Mouse (Mus musculus) limb, embryonic 11.5 days (tissue): ENCODE results near the gene Foxd2. TPM values are rescaled to one million over a fixed set of nuclear protein-coding genes. Genes with fewer than 3 reads are reported as not detected.

ENCODE experiments used
- ATAC-seq: fragments of 200-750 bp; cut with Nextera tagmentation; 2 replicates; pipeline ENCODE4 v1.8.0; 2017; ENCODE audit warnings: low read depth; ENCODE audit not compliant: insufficient number of reproducible peaks, low FRiP score, low TSS enrichment
- DNase-seq: peaks from one replicate; pipeline ENCODE4 v3.0.0-alpha.2; 2015; ENCODE audit warnings: low spot score
- H3K27ac ChIP-seq: fragments of 300-500 bp; sonication (generic); replicated peaks from 2 replicates; pipeline ENCODE4 v1.5.1; 2014; ENCODE audit warnings: low read depth, mild to moderate bottlenecking, low read length
- H3K27me3 ChIP-seq: fragments of 300-500 bp; sonication (generic); 2 replicates; pipeline ENCODE4 v1.6.1; 2014; ENCODE audit warnings: mild to moderate bottlenecking, low read length, mixed read lengths; ENCODE audit not compliant: control insufficient read depth, insufficient read depth
- H3K36me3 ChIP-seq: fragments of 300-500 bp; sonication (generic); 2 replicates; pipeline ENCODE4 v1.6.1; 2014; ENCODE audit warnings: mild to moderate bottlenecking, low read length, moderate library complexity, mixed read lengths; ENCODE audit not compliant: control insufficient read depth, insufficient read depth
- H3K4me1 ChIP-seq: fragments of 300-500 bp; sonication (generic); 2 replicates; pipeline ENCODE4 v1.6.1; 2014; ENCODE audit warnings: low read length, mixed read lengths; ENCODE audit not compliant: control insufficient read depth, insufficient read depth
- H3K4me2 ChIP-seq: fragments of 300-500 bp; sonication (generic); 2 replicates; pipeline ENCODE4 v1.6.1; 2014; ENCODE audit warnings: low read depth, mild to moderate bottlenecking, moderate library complexity; ENCODE audit not compliant: severe bottlenecking
- H3K4me3 ChIP-seq: fragments of 300-500 bp; sonication (generic); 2 replicates; pipeline ENCODE4 v1.5.1; 2014; ENCODE audit warnings: low read depth, low read length
- H3K9ac ChIP-seq: fragments of 300-500 bp; sonication (generic); 2 replicates; pipeline ENCODE4 v1.6.1; 2014; ENCODE audit warnings: mild to moderate bottlenecking, low read length
- H3K9me3 ChIP-seq: fragments of 300-500 bp; sonication (generic); 2 replicates; pipeline ENCODE4 v1.6.1; 2016; ENCODE audit warnings: low read length; ENCODE audit not compliant: control insufficient read depth
- WGBS: fragments of 180-500 bp; shearing (Covaris S2); extraction: QIAGEN DNeasy Blood & Tissue Kit; methylation state at CpG from one replicate; pipeline ENCODE4 v1.1.7; 2014; 5-methylcytosine and 5-hydroxymethylcytosine counted together
- polyA plus RNA-seq: library from polyadenylated mRNA; unstranded; fragments of >200 nt; fragmentation: Nextera tagmentation; extraction: Ambion mirVana; gene quantifications from 2 replicates; pipeline ENCODE4 v1.2.1, GENCODE M21; 2014

The Foxd2 gene
- polyA plus RNA-seq, 1 experiment from 2014 or later: 0.20 TPM

GRCm38 (mm10) chr4:114907056-114907917 is 1.4 kb downstream of the Foxd2 start:
- DNase-seq: peak; percentile 68
- Histone ChIP-seq H3K9ac (peak overlapping the region; percentile 18; the same call in 1 of the 2 replicates), H3K4me2 (peak overlapping the region; percentile 71), H3K4me3 (peak overlapping the region; percentile 37), H3K36me3 (no peaks in the 10 kb centered on the region), H3K4me1 (peaks cover 13% of the 10 kb centered on the region), H3K9me3 (no peaks in the 10 kb centered on the region), H3K27me3 (peaks cover 98% of the 10 kb centered on the region), H3K27ac (no peak overlapping the region)
- ATAC-seq: no peak
- under 1% methylated on average over 73 of the region's 74 CpGs for WGBS

GRCm38 (mm10) chr4:114905969-114906680 is 2.5 kb downstream of the Foxd2 start:
- H3K27ac ChIP-seq: no peak overlapping the region
- no peak overlapping the region for H3K4me3 ChIP-seq
- no peaks in the 10 kb centered on the region for H3K36me3 ChIP-seq
- ATAC-seq (no peak), DNase-seq (peak; percentile 49)
- H3K9me3 ChIP-seq: no peaks in the 10 kb centered on the region
- H3K4me2 ChIP-seq: no peak overlapping the region
- peaks cover 13% of the 10 kb centered on the region for H3K4me1 ChIP-seq
- WGBS: 5% methylated on average over 10 of the region's 10 CpGs
- peaks cover 97% of the 10 kb centered on the region for H3K27me3 ChIP-seq
- no peak overlapping the region for H3K9ac ChIP-seq

GRCm38 (mm10) chr4:114905501-114905900 is 3.2 kb downstream of the Foxd2 start:
- no peak for DNase-seq
- no peak overlapping the region for H3K4me3 ChIP-seq

DNA sequence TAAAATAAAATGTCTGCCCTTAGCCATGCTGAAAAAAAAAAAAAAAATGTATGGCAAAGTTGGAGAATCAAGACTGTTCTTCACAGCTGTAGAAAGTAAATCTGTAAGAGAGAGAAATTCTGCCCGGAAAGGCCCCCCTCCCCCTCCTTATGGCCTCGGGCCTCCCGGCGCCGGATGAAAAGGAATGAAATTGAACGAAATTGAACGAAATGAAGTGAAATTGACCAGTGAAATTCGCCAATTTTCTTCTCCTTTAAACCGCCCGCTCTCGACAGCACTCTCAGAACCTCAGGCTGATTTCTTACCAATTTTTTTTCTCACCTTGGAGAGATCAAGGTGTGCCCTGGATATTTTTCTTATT is 5.3 kb downstream of the Foxd2 start:
- H3K9ac ChIP-seq: no peak overlapping the region
- no peak overlapping the region for H3K27ac ChIP-seq
- H3K4me1 ChIP-seq: peaks cover 8% of the 10 kb centered on the region
- H3K27me3 ChIP-seq: peaks cover 95% of the 10 kb centered on the region
- no peak overlapping the region for H3K4me3 ChIP-seq
- WGBS: under 1% methylated on average over 11 of the region's 11 CpGs
- DNase-seq (peak; percentile 54), ATAC-seq (no peak)
- no peaks in the 10 kb centered on the region for H3K9me3 ChIP-seq
- no peaks in the 10 kb centered on the region for H3K36me3 ChIP-seq
- H3K4me2 ChIP-seq: no peak overlapping the region

More at GRCm38 (mm10) chr4:114905501-114905900, 3.2 kb downstream of the Foxd2 start:
- Histone ChIP-seq H3K4me1 (peaks cover 13% of the 10 kb centered on the region), H3K36me3 (no peaks in the 10 kb centered on the region), H3K9ac (no peak overlapping the region), H3K4me2 (no peak overlapping the region), H3K9me3 (no peaks in the 10 kb centered on the region), H3K27me3 (peaks cover 95% of the 10 kb centered on the region), H3K27ac (no peak overlapping the region)
- 43% methylated on average over 3 of the region's 3 CpGs for whole genome bisulfite sequencing
- ATAC-seq: no peak

- DNase-seq: peak; percentile 55
- H3K9ac ChIP-seq: no peak overlapping the region
Measured at GRCm38 (mm10) chr4:114902641-114903421, 5.8 kb downstream of the Foxd2 start.

DNA sequence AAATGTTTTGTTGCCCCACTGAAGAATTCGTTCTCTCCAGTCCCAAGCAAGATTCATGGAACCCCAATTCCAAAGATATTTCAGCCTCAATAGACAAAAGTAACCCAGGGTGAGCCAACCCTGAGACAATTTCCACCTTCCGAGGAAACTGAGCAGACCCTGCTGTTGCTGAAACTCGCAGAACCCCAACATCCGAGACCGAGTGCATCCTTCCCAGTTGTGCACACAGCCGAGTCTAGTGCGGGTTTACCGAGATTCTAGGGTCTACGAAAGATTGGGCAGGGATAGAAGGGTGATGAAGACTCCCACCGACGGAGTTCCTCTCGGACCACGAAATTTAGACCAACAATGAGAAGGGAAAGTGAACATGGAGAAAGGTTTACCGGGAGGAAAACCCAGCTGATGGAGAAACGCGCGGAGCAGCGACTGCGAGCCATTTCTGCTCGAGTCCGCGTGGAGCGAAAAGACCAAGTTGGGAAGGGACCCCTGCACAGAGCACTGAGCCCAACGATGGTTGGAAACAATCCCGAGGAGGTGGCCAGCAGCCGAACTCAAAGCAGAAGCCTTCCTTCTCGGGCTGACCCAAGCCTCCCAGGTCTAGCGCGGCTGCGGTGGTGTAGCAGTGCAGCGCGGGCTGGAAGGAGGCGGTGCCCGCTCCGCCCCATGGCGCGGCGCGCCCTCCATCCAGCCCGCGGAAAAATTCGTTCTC is 6.9 kb downstream of the Foxd2 start:
- under 1% methylated on average over 42 of the region's 42 CpGs for WGBS
- Histone ChIP-seq H3K4me2 (peak overlapping the region; percentile 20; the same call in 1 of the 2 replicates), H3K36me3 (no peaks in the 10 kb centered on the region), H3K4me1 (no peaks in the 10 kb centered on the region), H3K27ac (no peak overlapping the region), H3K9me3 (no peaks in the 10 kb centered on the region), H3K27me3 (peaks cover 94% of the 10 kb centered on the region), H3K4me3 (peak overlapping the region; percentile 5; the same call in 1 of the 2 replicates), H3K9ac (no peak overlapping the region)
- ATAC-seq: peak; percentile 71
- peak; percentile 72 for DNase-seq

More at GRCm38 (mm10) chr4:114902641-114903421, 5.8 kb downstream of the Foxd2 start:
- Histone ChIP-seq H3K36me3 (no peaks in the 10 kb centered on the region), H3K27ac (no peak overlapping the region), H3K27me3 (peaks cover 95% of the 10 kb centered on the region), H3K4me1 (peaks cover 5% of the 10 kb centered on the region; the same call in 1 of the 2 replicates), H3K4me3 (no peak overlapping the region), H3K4me2 (0 out of 2 replicates have a peak overlapping the region, but pooled peaks have one; percentile 13), H3K9me3 (no peaks in the 10 kb centered on the region)
- no peak for ATAC-seq
- under 1% methylated on average over 39 of the region's 39 CpGs for WGBS

GRCm38 (mm10) chr4:114900866-114901642 is 7.6 kb downstream of the Foxd2 start:
- Histone ChIP-seq H3K9me3 (no peaks in the 10 kb centered on the region), H3K9ac (no peak overlapping the region), H3K4me3 (no peak overlapping the region), H3K4me1 (no peaks in the 10 kb centered on the region), H3K27me3 (peaks cover 87% of the 10 kb centered on the region), H3K4me2 (no peak overlapping the region; the same call in 1 of the 2 replicates), H3K27ac (no peak overlapping the region), H3K36me3 (no peaks in the 10 kb centered on the region)
- DNase-seq (peak; percentile 61), ATAC-seq (no peak)
- WGBS: 2% methylated on average over 33 of the region's 33 CpGs
